Mouse (Mus musculus) kidney, postnatal 14 days (tissue): ENCODE data around the gene Amh.

Experiments
- DNase-seq: peaks from one replicate; pipeline ENCODE4 v3.0.0; 2022; ENCODE audit warnings: mixed read lengths

The Amh gene

GRCm38 (mm10) chr10:80804916-80805315 lies at the start of gene Amh:
Gene Amh, plus strand, starts transcription at chr10:80805243.
- DNase-seq: no peak

- DNase-seq: no peak
Measured at GRCm38 (mm10) chr10:80755291-80756015, 49.6 kb upstream of the Amh start.

GRCm38 (mm10) chr10:80756099-80756498 lies 48.9 kb upstream of the Amh start:
- DNase-seq: no peak

GRCm38 (mm10) chr10:80756509-80756908 lies 48.5 kb upstream of the Amh start:
- DNase-seq: no peak

- no peak for DNase-seq
Measured at GRCm38 (mm10) chr10:80756967-80757366, 48.1 kb upstream of the Amh start.

GRCm38 (mm10) chr10:80757717-80758116 lies 47.3 kb upstream of the Amh start:
- DNase-seq: peak; percentile 84

- no peak for DNase-seq
Measured at GRCm38 (mm10) chr10:80758651-80759050, 46.4 kb upstream of the Amh start.

GRCm38 (mm10) chr10:80760596-80761524 lies 44.2 kb upstream of the Amh start:
- peak; percentile 60 for DNase-seq

GRCm38 (mm10) chr10:80761821-80762220 lies 43.2 kb upstream of the Amh start:
- DNase-seq: no peak

- no peak for DNase-seq
Measured at GRCm38 (mm10) chr10:80763502-80763901, 41.5 kb upstream of the Amh start.

- DNase-seq: no peak
Measured at GRCm38 (mm10) chr10:80765746-80766145, 39.3 kb upstream of the Amh start.

- DNase-seq: peak; percentile 71
Measured at GRCm38 (mm10) chr10:80766161-80766815, 38.8 kb upstream of the Amh start.

- DNase-seq: no peak
Measured at GRCm38 (mm10) chr10:80768365-80768764, 36.7 kb upstream of the Amh start.

- DNase-seq: no peak
Measured at GRCm38 (mm10) chr10:80773816-80774215, 31.2 kb upstream of the Amh start.

GRCm38 (mm10) chr10:80774549-80774948 lies 30.5 kb upstream of the Amh start:
- DNase-seq: peak; percentile 78

GRCm38 (mm10) chr10:80774981-80775380 lies 30.1 kb upstream of the Amh start:
- DNase-seq: no peak

GRCm38 (mm10) chr10:80775731-80776130 lies 29.3 kb upstream of the Amh start:
- no peak for DNase-seq

- no peak for DNase-seq
Measured at GRCm38 (mm10) chr10:80776358-80776869, 28.6 kb upstream of the Amh start.

- DNase-seq: no peak
Measured at GRCm38 (mm10) chr10:80777123-80777522, 27.9 kb upstream of the Amh start.

- DNase-seq: no peak
Measured at GRCm38 (mm10) chr10:80779565-80779964, 25.5 kb upstream of the Amh start.

- DNase-seq: no peak
Measured at GRCm38 (mm10) chr10:80784302-80784701, 20.7 kb upstream of the Amh start.

GRCm38 (mm10) chr10:80784871-80785270 lies 20.2 kb upstream of the Amh start:
- no peak for DNase-seq

- no peak for DNase-seq
Measured at GRCm38 (mm10) chr10:80785963-80786362, 19.1 kb upstream of the Amh start.
